Mouse (Mus musculus) stomach, embryonic 16.5 days (tissue): Measurements from ENCODE around the gene Plpp7. TPM values are rescaled to one million over a fixed set of nuclear protein-coding genes. Genes with fewer than 3 reads are reported as not detected.
A peak's percentile ranks its signal among the peaks of the same experiment; 100 is the strongest.

Source experiments
- ATAC-seq: fragments of 200-750 bp; cut with Nextera tagmentation; 2 replicates; pipeline ENCODE4 v1.8.0; 2017; ENCODE audit warnings: moderate number of reproducible peaks, moderate TSS enrichment; ENCODE audit not compliant: insufficient read depth, low FRiP score
- H3K27ac ChIP-seq: fragments of 300-500 bp; sonication (generic); 2 replicates; pipeline ENCODE4 v1.5.1; 2014; ENCODE audit warnings: low read length
- H3K27me3 ChIP-seq: fragments of 300-500 bp; sonication (generic); 2 replicates; pipeline ENCODE4 v1.6.1; 2014; ENCODE audit warnings: low read length, control low read depth, mixed read lengths; ENCODE audit not compliant: control insufficient read depth, insufficient read depth
- H3K36me3 ChIP-seq: fragments of 300-500 bp; sonication (generic); 2 replicates; pipeline ENCODE4 v1.6.1; 2014; ENCODE audit warnings: low read length; ENCODE audit not compliant: control insufficient read depth, insufficient read depth
- H3K4me1 ChIP-seq: fragments of 300-500 bp; sonication (generic); 2 replicates; pipeline ENCODE4 v1.6.1; 2014; ENCODE audit warnings: low read length, control low read depth, mixed read lengths; ENCODE audit not compliant: control insufficient read depth, insufficient read depth
- H3K4me2 ChIP-seq: fragments of 300-500 bp; sonication (generic); 2 replicates; pipeline ENCODE4 v1.6.1; 2014; ENCODE audit warnings: low read depth, low read length, mixed read lengths
- H3K4me3 ChIP-seq: fragments of 300-500 bp; sonication (generic); replicated peaks from 2 replicates; pipeline ENCODE4 v1.5.1; 2014; ENCODE audit warnings: mild to moderate bottlenecking, low read length
- H3K9ac ChIP-seq: fragments of 300-500 bp; sonication (generic); 2 replicates; pipeline ENCODE4 v1.6.1; 2014; ENCODE audit warnings: low read length
- H3K9me3 ChIP-seq: fragments of 300-500 bp; sonication (generic); replicated peaks from 2 replicates; pipeline ENCODE4 v1.6.1; 2016; ENCODE audit warnings: low read length, control low read depth; ENCODE audit not compliant: control insufficient read depth
- WGBS: fragments of 180-500 bp; shearing (Covaris S2); extraction: QIAGEN DNeasy Blood & Tissue Kit; methylation state at CpG from one replicate; pipeline ENCODE4 v1.1.7; 2014; 5-methylcytosine and 5-hydroxymethylcytosine counted together
- polyA plus RNA-seq: library from polyadenylated mRNA; unstranded; fragments of >200 nt; fragmentation: Nextera tagmentation; extraction: Ambion mirVana; gene quantifications from 2 replicates; pipeline ENCODE4 v1.2.1, GENCODE M21; 2015

Gene Plpp7
- polyA plus RNA-seq, 1 experiment from 2014 or later, result 5.7 TPM

DNA sequence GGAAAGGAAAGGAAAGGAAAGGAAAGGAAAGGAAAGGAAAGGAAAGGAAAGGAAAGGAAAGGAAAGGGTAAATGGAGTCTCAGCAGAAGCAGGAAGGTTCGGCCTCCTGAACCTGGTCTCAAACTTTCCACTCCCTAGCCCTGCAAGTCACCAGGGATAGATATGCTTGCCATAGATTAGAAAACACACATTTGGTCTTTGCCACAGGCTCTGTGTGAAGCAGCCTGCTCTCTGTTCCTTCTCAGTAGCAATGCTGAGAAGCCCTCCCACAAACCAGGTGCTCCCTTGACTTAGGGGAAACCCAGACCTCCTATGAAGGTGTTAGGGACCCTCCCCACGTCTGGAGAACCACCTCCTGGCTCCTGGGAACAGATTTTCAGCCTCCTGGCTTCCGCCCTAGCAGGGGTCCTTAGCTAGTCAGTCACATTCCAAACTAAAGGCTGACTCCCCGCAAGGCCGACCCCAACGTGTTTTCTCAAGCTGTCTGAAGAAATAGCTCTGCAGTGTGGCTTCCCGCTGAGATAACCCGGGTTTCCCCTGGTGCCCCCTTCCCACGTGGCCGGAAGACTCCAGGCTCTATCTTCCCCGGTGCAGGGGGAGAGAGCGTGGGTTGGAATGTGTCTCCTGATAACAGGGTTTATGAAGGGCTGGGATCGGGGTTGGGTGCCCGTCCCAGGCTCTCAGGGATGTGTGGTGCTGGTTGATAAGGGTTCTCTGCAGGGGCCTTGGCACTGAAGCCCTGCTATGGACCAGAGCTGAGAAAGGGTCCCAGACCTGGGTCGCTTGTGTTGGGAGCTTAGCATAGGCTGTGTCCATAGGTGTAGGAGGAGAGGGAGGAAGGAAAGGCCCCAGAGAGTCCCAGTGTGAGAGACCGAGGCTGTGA is 32.6 kb downstream of the Plpp7 start:
- H3K27ac ChIP-seq, result no peak overlapping the region
- H3K36me3 ChIP-seq, result no peaks in the 10 kb centered on the region
- H3K27me3 ChIP-seq, result no peaks in the 10 kb centered on the region
- peaks cover 15% of the 10 kb centered on the region for H3K4me1 ChIP-seq
- no peaks in the 10 kb centered on the region for H3K9me3 ChIP-seq
- peak overlapping the region; percentile 15; the same call in 1 of the 2 replicates for H3K4me2 ChIP-seq
- WGBS, result 17% methylated on average over 16 of the region's 16 CpGs
- peak overlapping the region; percentile 35; the same call in 1 of the 2 replicates for H3K9ac ChIP-seq
- ATAC-seq, result peak; percentile 74
- no peak overlapping the region for H3K4me3 ChIP-seq

DNA sequence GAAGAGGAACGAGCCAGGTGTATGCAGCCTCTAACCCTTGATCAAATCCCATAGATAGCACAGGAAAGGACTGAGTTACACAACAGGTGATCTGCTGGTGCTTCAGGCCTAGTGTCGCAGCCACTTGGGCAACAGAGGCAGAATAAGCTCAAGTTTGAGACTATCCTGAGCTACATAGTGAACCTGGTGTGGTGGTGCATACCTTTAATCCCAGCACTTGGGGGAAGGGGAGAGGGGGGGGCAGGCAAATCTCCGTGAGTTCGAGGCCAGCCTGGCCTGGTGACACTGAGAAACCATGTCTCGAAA is 33.2 kb downstream of the Plpp7 start:
- peak; percentile 2; the same call in 1 of the 2 replicates for ATAC-seq
- Histone ChIP-seq H3K27ac (no peak overlapping the region), H3K36me3 (no peaks in the 10 kb centered on the region), H3K4me2 (no peak overlapping the region), H3K9me3 (no peaks in the 10 kb centered on the region), H3K4me3 (no peak overlapping the region), H3K27me3 (no peaks in the 10 kb centered on the region), H3K4me1 (peaks cover 17% of the 10 kb centered on the region), H3K9ac (no peak overlapping the region)
- WGBS, result 84% methylated on average over 5 of the region's 5 CpGs

DNA sequence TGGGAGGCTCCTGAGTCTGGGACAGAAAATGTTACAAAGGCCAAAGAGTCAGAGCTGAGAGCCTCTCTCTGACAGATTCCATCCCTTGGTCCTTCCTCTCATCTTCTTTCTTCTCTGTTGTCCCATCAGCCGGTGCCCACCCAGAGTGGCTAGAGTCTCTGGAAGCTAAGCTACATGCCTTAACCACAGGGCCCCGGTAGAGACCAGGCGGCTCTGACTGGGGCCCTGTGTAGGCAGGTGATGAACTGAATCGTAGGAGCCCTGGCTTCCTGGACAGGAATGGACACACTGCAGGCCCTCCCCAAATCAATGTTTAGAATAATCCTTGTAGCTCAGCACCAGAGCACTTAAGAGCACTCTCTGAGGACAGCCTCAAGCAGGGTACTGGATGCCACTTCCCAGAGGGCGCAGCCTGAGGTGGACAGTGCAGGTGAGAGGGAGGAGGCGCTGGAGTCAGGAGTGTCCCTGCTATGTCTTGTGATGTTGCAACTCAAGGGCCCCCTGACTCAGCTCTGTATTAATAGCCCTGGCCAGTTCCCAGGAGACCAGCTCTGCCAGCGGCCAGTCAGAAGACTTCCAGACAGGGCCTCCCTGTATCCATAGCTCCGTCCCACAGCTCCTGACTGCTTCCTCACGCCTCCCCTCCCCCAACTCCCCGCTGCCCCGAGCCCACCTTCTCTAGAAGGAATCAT is 34.2 kb downstream of the Plpp7 start:
- no peak for ATAC-seq
- Histone ChIP-seq H3K9me3 (no peaks in the 10 kb centered on the region), H3K4me1 (peaks cover 17% of the 10 kb centered on the region), H3K9ac (no peak overlapping the region), H3K4me3 (no peak overlapping the region), H3K4me2 (no peak overlapping the region), H3K27me3 (no peaks in the 10 kb centered on the region), H3K27ac (no peak overlapping the region), H3K36me3 (no peaks in the 10 kb centered on the region)
- WGBS, result 58% methylated on average over 11 of the region's 11 CpGs

DNA sequence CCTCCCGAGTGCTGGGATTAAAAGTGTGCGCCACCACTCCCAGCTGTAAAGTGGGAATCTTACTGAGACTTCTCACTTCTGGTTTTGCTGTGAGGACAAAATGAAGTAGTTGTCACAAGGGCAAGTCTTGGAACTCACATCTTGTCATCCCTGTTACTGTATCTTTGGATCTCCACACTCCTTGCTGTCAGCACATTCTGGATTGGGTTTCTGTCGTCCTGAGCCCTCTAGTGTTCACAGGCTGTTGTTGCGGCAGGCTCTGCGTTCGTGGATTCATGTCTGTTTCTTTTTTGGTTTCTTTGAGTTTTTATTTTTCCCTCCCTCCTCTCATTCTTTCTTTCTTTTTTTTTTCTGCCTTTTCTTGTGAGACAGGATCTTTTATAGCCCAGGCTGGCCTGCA is 35.1 kb downstream of the Plpp7 start:
- Histone ChIP-seq H3K9me3 (no peaks in the 10 kb centered on the region), H3K4me1 (peaks cover 17% of the 10 kb centered on the region), H3K36me3 (no peaks in the 10 kb centered on the region), H3K27me3 (no peaks in the 10 kb centered on the region), H3K4me3 (no peak overlapping the region), H3K27ac (no peak overlapping the region), H3K4me2 (0 out of 2 replicates have a peak overlapping the region, but pooled peaks have one; percentile 22), H3K9ac (no peak overlapping the region)
- ATAC-seq, result no peak
- WGBS, result 34% methylated on average over 6 of the region's 6 CpGs

DNA sequence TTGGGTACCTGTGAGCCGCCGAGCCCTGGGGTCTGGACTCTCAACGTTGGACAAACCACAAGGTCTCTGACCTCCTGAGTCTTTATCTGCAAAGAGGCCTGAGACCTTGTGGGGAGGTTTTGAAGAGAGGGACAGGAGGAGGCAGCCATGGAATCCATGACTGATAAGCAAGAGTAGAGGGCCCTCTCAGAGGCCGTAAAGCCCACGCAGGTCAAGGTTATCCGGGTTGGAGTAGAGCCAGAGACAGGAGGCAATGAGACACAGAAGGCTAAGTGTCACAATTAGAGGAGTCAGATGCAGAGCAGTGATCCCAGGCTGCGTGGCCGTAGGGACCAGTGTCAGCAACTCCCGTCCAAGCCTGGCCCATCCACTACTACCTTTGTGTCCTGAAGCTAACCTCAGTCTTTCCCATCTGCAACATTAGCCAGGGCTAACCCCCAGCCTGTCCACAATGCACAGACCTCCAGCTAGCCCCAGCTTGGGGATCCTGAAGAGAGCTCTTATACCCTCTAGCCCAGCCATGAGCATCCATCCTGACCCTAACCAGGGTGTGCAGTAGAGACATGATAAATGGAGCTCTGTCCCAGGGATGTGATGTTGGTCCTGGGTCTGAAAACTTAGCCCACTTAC is 36.0 kb downstream of the Plpp7 start:
- no peak for ATAC-seq
- peaks cover 17% of the 10 kb centered on the region for H3K4me1 ChIP-seq
- WGBS, result 72% methylated on average over 9 of the region's 9 CpGs
- H3K27ac ChIP-seq, result no peak overlapping the region
- no peaks in the 10 kb centered on the region for H3K9me3 ChIP-seq
- H3K36me3 ChIP-seq, result no peaks in the 10 kb centered on the region
- no peak overlapping the region for H3K9ac ChIP-seq
- no peak overlapping the region for H3K4me3 ChIP-seq
- no peaks in the 10 kb centered on the region for H3K27me3 ChIP-seq
- no peak overlapping the region for H3K4me2 ChIP-seq

DNA sequence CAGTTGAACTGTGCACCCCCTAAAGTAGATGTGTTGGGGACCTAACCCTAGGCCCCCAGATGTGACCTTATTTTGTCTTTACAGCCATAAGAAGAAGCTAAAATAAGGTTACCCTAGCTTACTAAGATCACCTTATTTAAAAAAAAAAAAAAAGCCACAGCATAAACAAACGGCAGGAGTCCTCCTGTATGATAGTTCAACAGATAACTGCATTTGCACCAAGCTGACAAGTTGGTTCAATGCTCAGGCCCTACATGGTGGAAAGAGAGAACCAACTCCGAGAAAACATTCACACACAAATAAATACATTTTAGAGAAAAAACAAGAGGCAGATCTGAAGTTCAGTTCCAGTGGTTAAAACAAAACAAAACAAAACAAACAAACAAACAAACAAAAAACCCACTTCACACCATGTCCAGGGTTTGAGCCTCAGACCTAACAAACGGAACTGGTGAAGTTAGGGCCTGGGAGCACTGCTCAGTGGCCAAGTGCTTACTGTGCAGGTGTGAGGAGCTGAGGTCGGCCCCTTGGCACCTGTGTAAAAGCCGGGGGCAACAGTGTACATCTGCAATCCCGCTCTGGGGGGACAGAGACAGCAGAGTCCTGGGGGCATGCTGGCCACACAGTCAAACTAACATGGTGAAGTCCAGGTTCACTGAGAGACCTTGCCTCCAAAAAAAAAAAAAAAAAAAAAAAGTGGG is 36.7 kb downstream of the Plpp7 start:
- Histone ChIP-seq H3K36me3 (no peaks in the 10 kb centered on the region), H3K4me3 (no peak overlapping the region), H3K27me3 (no peaks in the 10 kb centered on the region), H3K9me3 (no peaks in the 10 kb centered on the region), H3K4me1 (peaks cover 17% of the 10 kb centered on the region), H3K4me2 (0 out of 2 replicates have a peak overlapping the region, but pooled peaks have one; percentile 21), H3K9ac (no peak overlapping the region), H3K27ac (no peak overlapping the region)
- 57% methylated on average over 6 of the region's 6 CpGs for WGBS
- ATAC-seq, result no peak

DNA sequence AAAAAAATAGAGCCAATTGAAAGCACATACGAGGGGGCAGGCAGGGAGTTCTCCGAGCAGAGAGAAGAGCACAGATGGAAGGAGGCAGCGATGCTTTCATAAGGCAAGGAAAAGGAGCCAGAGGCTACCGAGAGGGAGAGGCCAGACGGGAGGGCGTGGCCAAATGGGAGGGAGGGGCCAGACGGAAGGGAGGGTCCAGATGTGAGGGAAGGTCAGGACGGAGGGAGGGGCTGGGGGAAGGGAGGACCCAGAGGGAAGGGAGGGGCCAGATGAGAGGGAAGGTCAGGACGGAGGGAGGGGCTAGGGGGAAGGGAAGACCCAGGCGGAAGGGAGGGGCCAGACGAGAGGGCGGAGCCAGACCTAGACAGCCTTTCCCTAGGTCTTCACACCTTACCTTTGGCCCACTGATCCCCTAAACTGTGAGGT is 37.3 kb downstream of the Plpp7 start:
- Histone ChIP-seq H3K9ac (no peak overlapping the region), H3K9me3 (no peaks in the 10 kb centered on the region), H3K36me3 (no peaks in the 10 kb centered on the region), H3K4me1 (peaks cover 17% of the 10 kb centered on the region), H3K27ac (no peak overlapping the region), H3K27me3 (no peaks in the 10 kb centered on the region), H3K4me3 (no peak overlapping the region), H3K4me2 (0 out of 2 replicates have a peak overlapping the region, but pooled peaks have one; percentile 21)
- WGBS, result 4% methylated on average over 12 of the region's 12 CpGs
- ATAC-seq, result no peak; the same call in 1 of the 2 replicates

DNA sequence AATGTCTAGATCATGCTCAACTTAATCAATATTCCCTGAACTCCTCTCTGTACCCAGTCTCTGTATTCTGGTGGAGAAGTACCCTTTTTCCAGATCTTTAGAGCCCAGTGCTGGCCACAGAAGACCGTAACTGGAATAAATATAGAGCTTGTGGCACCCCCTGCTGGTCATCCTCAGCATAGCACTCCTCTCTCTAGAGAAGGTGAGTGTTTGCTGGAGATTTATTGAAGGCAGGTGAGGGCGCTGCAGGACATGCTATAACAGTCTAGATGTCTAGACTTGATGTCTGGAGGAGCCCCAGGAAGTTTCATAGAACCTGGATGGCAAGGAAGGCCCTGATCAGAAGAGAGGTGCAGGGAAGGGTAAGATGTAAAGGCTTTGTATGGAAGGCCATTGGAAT is 38.7 kb downstream of the Plpp7 start:
- 5% methylated on average over 2 of the region's 2 CpGs for WGBS
- Histone ChIP-seq H3K4me3 (no peak overlapping the region), H3K27ac (no peak overlapping the region), H3K27me3 (no peaks in the 10 kb centered on the region), H3K9me3 (no peaks in the 10 kb centered on the region), H3K4me2 (no peak overlapping the region), H3K4me1 (peaks cover 17% of the 10 kb centered on the region), H3K9ac (no peak overlapping the region), H3K36me3 (no peaks in the 10 kb centered on the region)
- ATAC-seq, result no peak
